Mouse (Mus musculus): Measurements from ENCODE around the gene Ppp1r14a.

- TF ChIP-seq CTCF (IDR thresholded peaks at IDR 0.05; ENCODE audit: borderline replicate concordance, extremely low read depth, insufficient read depth, insufficient read length), result no peak
- no peak for TF ChIP-seq POLR2A (IDR thresholded peaks at IDR 0.05; ENCODE audit: borderline replicate concordance, extremely low read depth, insufficient read depth, insufficient read length, poor library complexity, severe bottlenecking)
These were observed 45.0 kb downstream of the Ppp1r14a start for GRCm38 (mm10) chr7:29334156-29334555.
